Mouse (Mus musculus) heart, postnatal 0 days (tissue): ENCODE data around the gene Csde1.

Experiments used
- CTCF ChIP-seq: IDR thresholded peaks from 2 replicates; pipeline ENCODE4 v1.5.1; 2016; ENCODE audit warnings: antibody characterized with exemption, control low read depth, low read depth
- EP300 ChIP-seq: IDR thresholded peaks from 2 replicates; pipeline ENCODE4 v1.6.1; 2016; ENCODE audit warnings: antibody characterized with exemption, low read depth

- TF ChIP-seq CTCF, result no peak
- TF ChIP-seq EP300, result no peak
Observed at GRCm38 (mm10) chr3:103091753-103092152, 71.5 kb downstream of the Csde1 start.
